Mouse (Mus musculus) small intestine, adult 2 months (tissue): ENCODE measurements at regions not wholly inside any gene's neighbourhood (a gene's known extent, or its start where the extent isn't known, plus 50 kb on each side); places are given as distances from the start of the nearest gene placed in this dataset.

Experiments
- CTCF ChIP-seq: fragments of 200-500 bp; IDR thresholded peaks from 2 replicates; pipeline ENCODE4 v1.5.1; 2012; ENCODE audit warnings: low read depth, mild to moderate bottlenecking, control low read depth, inconsistent platforms, low read length, moderate library complexity, mixed read lengths; ENCODE audit not compliant: insufficient replicate concordance, insufficient read length; ENCODE audit errors: extremely low read depth
- POLR2A ChIP-seq: fragments of 200-500 bp; IDR thresholded peaks from 2 replicates; pipeline ENCODE4 v1.6.1; 2012; ENCODE audit warnings: low read depth, mild to moderate bottlenecking, control low read depth, inconsistent platforms, low read length, moderate library complexity

GRCm38 (mm10) chr7:133382032-133382712 lies 219.8 kb downstream of the Tex36 start:
- TF ChIP-seq CTCF = no peak
- TF ChIP-seq POLR2A = no peak
